Mouse (Mus musculus) erythroblast, adult 5-6 weeks (primary cell): ENCODE measurements around the gene Pgd. TPM values are rescaled to one million over a fixed set of nuclear protein-coding genes. Genes with fewer than 3 reads are reported as not detected.
"Not testable (repeated sequence)": the region's sequence is repeated elsewhere in the genome, so short reads cannot be mapped to it uniquely, and the experiment has no call there.

Experiments
- ATAC-seq: replicated peaks from 2 replicates; pipeline ENCODE4 v1.8.0; 2016; ENCODE audit warnings: moderate number of reproducible peaks, mild to moderate bottlenecking, moderate TSS enrichment, inconsistent platforms; ENCODE audit not compliant: poor library complexity, low FRiP score, severe bottlenecking
- total RNA-seq, 2 experiments: library from RNA; stranded (forward) in 1 of 2; stranded (reverse) in 1 of 2; fragments of 150-400 nt in 1 of 2; fragments of 200-764, 138-1000 nt in 1 of 2; gene quantifications; 2 replicates each; pipeline versions ENCODE4 v1.2.3 to v1.2.4; 2015 to 2017; ENCODE audit warnings: low replicate concordance in 2 of 2

Gene Pgd
- total RNA-seq, 2 experiments from 2014 or later, result 32.2 to 37.7 TPM

- no peak for ATAC-seq
These were observed 28.1 kb downstream of the Pgd start for GRCm38 (mm10) chr4:149138515-149138914.

DNA sequence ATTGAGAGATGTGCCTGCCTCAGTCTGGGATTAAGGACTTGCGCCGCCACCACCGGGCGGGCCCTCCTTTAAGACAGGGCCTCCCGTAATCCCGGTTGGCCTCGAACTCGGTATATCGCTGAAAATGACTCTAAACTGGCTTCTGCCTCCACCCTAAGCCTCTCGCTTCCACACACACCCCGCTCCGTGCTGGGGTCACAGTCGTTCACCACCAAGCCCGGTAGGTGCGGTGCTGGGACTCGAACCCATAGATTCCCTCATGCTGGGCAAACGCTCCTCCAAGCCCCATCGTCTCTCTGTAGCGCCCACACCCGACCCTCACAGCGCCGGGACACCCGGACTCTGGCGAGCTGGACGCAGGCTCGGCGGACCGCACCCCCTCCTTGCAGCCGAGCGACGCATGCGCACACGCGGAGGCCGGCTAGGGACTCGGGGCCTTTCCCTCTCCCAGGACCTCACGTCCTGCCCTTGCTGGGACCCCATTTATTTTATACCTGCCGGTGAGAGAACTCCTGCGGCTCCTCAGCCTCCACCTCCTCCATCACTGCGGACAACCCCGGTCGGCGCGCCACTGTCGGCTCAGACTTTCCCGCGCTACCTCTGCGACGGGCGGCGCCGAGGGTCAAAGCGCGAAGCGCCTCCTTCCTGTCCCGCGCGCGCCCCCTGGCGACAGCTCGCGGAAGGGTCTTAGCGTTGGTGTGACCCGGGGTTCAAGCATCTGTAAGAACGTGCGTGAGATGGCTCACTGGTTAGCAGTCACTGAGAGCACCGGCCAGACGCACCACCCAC is 29.4 kb downstream of the Pgd start, which contains the start of gene Cenps:
Gene Cenps, minus strand, starts transcription at position 648 of the 789 bp plus-strand sequence.
- peak; percentile 97 for ATAC-seq

- no peak for ATAC-seq
These were observed 30.3 kb downstream of the Pgd start for GRCm38 (mm10) chr4:149136116-149136850.

GRCm38 (mm10) chr4:149133395-149133794 is 33.2 kb downstream of the Pgd start:
- no peak for ATAC-seq

- no peak for ATAC-seq
These were observed 34.6 kb downstream of the Pgd start for GRCm38 (mm10) chr4:149131789-149132565.

GRCm38 (mm10) chr4:149131021-149131752 is 35.4 kb downstream of the Pgd start:
- no peak for ATAC-seq

DNA sequence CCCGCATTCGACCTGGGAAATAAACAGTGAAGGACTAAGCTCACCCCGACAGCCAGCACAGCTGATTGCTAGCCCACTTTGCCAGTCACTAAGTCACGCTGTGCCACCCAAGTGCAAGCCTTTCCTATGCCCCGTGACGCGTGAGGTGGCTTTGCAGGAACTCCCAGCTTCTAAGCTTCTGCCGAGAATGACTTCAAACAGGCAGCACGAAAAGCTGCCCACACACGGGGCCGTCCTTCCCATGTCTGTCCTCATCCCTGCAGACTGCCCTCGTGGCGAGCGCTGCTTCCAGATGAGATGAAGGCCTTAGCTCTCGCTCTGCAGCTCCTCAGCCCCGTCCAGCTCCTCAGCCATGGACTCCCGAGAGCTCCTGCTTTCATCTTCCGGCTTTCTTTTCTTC is 38.1 kb downstream of the Pgd start:
- no peak for ATAC-seq

GRCm38 (mm10) chr4:149126663-149127062 is 39.9 kb downstream of the Pgd start, which contains the start of gene Cort:
Gene Cort (minus strand): TSS chr4:149126763.
- ATAC-seq, result no peak

- ATAC-seq, result no peak
These were observed 40.5 kb downstream of the Pgd start for GRCm38 (mm10) chr4:149126115-149126509.

GRCm38 (mm10) chr4:149125341-149126114 is 41.0 kb downstream of the Pgd start:
- no peak for ATAC-seq

DNA sequence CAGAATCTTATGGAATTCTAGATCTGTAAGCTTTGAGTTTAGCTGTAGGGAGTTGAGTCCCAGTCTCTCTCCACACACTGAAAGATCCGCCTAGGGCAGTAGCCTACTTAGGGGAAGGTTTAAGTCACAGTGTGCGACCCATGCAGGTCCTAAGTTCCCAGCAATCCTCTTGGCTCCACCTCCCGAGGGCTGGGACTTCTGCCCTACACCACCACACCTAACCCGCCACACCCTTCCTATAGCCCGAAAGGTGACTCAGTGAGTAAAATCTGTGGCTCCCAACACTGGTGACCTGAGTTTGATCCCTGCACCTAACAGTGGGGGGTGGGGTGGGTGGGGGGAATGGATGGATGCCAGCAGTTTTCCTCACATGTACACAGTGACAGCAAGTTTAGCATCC is 43.1 kb downstream of the Pgd start:
- ATAC-seq, result no peak

DNA sequence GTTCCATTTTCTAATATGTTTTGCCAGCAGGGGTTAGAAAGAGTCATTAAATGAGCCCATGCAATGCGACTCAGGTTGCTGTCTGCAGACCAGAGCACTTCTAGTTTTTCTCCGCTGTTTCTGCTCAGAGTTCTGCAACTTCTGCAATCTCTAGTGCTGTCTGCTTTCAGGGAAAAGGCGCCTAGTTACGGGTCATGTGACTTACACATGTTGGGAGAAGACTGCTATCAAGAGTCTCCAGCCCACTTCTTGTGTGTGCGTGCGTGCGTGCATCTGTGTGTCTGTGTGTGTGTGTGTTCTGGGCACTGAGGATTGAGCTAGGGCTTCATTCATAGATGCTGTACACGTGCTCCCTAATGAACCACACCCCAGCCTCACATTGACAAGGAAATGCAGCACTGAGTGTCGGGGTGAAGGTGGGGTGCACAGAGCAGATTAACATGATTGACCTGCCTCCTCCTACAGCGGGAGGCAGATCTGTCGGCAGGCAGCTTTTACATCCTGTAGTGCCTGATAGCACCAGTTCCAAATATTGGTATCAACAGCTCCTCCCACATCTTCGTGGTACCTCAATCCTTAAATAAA is 46.5 kb downstream of the Pgd start:
- not testable (repeated sequence) for ATAC-seq

- peak; percentile 95 for ATAC-seq
These were observed 62.6 kb downstream of the Pgd start, which contains the start of gene Dffa for GRCm38 (mm10) chr4:149103875-149104561. Gene Dffa (plus strand): TSS chr4:149104146.

- ATAC-seq, result no peak
These were observed 65.1 kb downstream of the Pgd start for GRCm38 (mm10) chr4:149101456-149101855.

- not testable (repeated sequence) for ATAC-seq
These were observed 66.1 kb downstream of the Pgd start for GRCm38 (mm10) chr4:149100449-149100848.
